Comparison of ENCODE assay signal across 1 mouse cellular context in genomic region chr17:45568990-45569389, GRCm38 (mm10).
A peak's percentile ranks its signal among the peaks of the same experiment; 100 is the strongest.
TF ChIP-seq lines count a peak whose summit lies in the region.

No protein-coding gene starts in this region.

TF ChIP-seq in CH12.LX, 34 proteins besides CTCF, POLR2A, EP300 and RAD21:
- 0 out of 2 replicates have a peak, but pooled peaks have one; percentile 13 for TF ChIP-seq USF2 (conservative IDR thresholded peaks at IDR 0.05; ENCODE audit: low read depth, low read length)
- TF ChIP-seq MXI1 (IDR thresholded peaks at IDR 0.05; ENCODE audit: low read depth, low read length) = peak; percentile 49; the same call in 1 of the 2 replicates
- TF ChIP-seq ZNF384 (IDR thresholded peaks at IDR 0.05; ENCODE audit: low read depth, low read length) = no peak
- TF ChIP-seq ELF1 (IDR thresholded peaks at IDR 0.05; ENCODE audit: low read depth, low read length) = no peak
- TF ChIP-seq MYC (IDR thresholded peaks at IDR 0.05; ENCODE audit: low read depth, low read length) = peak; percentile 68
